Mouse (Mus musculus) liver, embryonic 16.5 days (tissue): Measurements from ENCODE around the gene 9130230L23Rik. TPM values are rescaled to one million over a fixed set of nuclear protein-coding genes. Genes with fewer than 3 reads are reported as not detected.

ENCODE experiments used
- ATAC-seq: fragments of 200-750 bp; cut with Nextera tagmentation; 2 replicates; pipeline ENCODE4 v1.8.0; 2017; ENCODE audit warnings: low read depth, mild to moderate bottlenecking, moderate number of reproducible peaks, moderate library complexity
- H3K27ac ChIP-seq: fragments of 300-500 bp; sonication (generic); 2 replicates; pipeline ENCODE4 v1.5.1; 2014; ENCODE audit warnings: mild to moderate bottlenecking, low read length
- H3K27me3 ChIP-seq: fragments of 300-500 bp; sonication (generic); 2 replicates; pipeline ENCODE4 v1.6.1; 2014; ENCODE audit warnings: low read depth, low read length, mixed read lengths; ENCODE audit not compliant: control insufficient read depth, insufficient read depth
- H3K36me3 ChIP-seq: fragments of 300-500 bp; sonication (generic); 2 replicates; pipeline ENCODE4 v1.6.1; 2014; ENCODE audit warnings: mild to moderate bottlenecking; ENCODE audit not compliant: control insufficient read depth, insufficient read depth
- H3K4me1 ChIP-seq: fragments of 300-500 bp; sonication (generic); 2 replicates; pipeline ENCODE4 v1.6.1; 2014; ENCODE audit warnings: low read depth, low read length, mixed read lengths; ENCODE audit not compliant: control insufficient read depth
- H3K4me2 ChIP-seq: fragments of 300-500 bp; sonication (generic); 2 replicates; pipeline ENCODE4 v1.6.1; 2014; ENCODE audit warnings: low read depth, low read length, mixed read lengths
- H3K4me3 ChIP-seq: fragments of 300-500 bp; sonication (generic); 2 replicates; pipeline ENCODE4 v1.5.1; 2014; ENCODE audit warnings: low read depth, mild to moderate bottlenecking, low read length
- H3K9ac ChIP-seq: fragments of 300-500 bp; sonication (generic); 2 replicates; pipeline ENCODE4 v1.6.1; 2014; ENCODE audit warnings: low read depth, low read length
- H3K9me3 ChIP-seq: fragments of 300-500 bp; sonication (generic); replicated peaks from 2 replicates; pipeline ENCODE4 v1.6.1; 2016; ENCODE audit warnings: low read length; ENCODE audit not compliant: control insufficient read depth
- WGBS: fragments of 180-500 bp; shearing (Covaris S2); extraction: QIAGEN DNeasy Blood & Tissue Kit; methylation state at CpG from one replicate; pipeline ENCODE4 v1.1.7; 2014; ENCODE audit not compliant: insufficient replicate concordance; 5-methylcytosine and 5-hydroxymethylcytosine counted together
- polyA plus RNA-seq: library from polyadenylated mRNA; unstranded; fragments of >200 nt; fragmentation: Nextera tagmentation; extraction: Ambion mirVana; gene quantifications from 2 replicates; pipeline ENCODE4 v1.2.1, GENCODE M21; 2015

Gene 9130230L23Rik
- polyA plus RNA-seq, result 0.24 TPM in 1 of 2 replicates, not detected in the other

DNA sequence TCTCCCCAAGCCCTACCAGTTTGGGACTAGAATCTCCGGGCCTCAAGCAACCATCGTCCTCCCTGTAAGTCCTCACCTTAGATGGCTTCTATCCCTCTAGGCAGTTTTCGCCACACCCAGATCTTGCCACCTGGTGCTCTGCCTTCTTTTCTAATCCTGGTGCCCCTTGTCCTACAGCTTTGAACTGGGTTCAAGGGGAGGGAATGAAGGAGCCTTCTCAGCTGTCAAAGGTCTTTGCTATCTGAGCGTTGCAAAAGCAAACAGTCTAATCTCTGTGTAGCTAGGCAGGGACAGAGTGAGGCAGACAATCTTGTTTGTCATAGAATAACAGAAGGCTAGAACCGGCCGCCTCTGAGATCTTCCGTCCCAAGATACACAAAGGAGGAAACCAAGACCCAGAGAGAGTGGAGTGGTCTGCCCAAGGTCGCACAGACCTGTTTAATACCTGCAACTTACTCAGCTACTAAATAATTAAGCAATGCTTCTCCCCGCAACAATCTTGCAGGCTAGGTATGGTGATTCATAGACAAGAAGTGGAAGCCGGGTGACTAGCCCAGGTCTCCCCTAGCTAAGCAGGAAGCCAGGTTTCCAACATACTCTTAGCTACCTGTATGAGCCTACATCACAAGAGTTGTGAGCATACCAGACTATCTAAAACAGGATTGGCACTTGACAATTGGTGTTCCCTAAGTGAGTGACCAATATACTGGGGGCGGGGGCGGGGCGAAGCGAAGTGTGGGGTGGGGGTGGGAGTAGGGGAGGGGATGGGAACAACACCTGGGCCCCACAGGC, at the start of gene 9130230L23Rik:
Gene 9130230L23Rik (minus strand): TSS at position 152 of the 792 bp plus-strand sequence.
- ATAC-seq, result no peak
- no peak within 1 kb of the TSS for H3K27ac ChIP-seq

DNA sequence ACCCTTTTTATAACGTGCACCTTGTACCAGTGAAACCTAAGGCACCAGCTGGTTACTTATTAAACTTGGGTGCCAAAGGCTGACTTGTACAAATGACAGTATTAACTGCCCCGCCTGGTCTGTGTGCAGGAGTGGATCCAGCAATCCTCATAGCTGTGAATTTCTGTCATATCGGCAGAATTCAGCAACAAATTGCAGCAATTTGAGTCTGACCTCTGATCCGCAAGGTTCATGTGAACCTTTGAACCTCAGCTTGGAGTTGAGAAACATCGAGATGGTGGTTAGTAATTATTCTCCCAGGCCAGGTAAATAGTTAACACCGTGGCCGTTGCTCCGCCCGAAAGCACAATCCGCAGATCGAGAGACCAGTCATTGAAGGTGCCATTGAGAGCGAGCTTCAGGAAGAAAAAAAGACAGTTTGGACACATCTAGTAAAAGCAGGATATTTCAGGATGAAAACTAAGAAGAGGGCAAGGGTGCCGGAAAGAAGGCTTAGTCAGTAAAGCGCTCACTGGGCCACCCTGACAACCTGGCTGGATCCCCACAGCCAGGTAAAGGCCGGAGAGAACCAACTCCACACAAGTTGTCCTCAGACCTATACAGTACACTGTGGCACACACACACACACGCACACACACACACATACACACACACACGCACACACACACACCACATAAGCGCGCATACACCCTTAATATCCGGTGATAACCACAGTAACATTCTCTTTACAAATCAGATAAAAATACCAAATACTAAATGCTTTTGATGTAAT, 48.9 kb upstream of the 9130230L23Rik start:
- Histone ChIP-seq H3K27me3 (no peaks in the 10 kb centered on the region), H3K4me1 (peaks cover 3% of the 10 kb centered on the region), H3K4me3 (peak overlapping the region; percentile 51), H3K27ac (peak overlapping the region; percentile 31), H3K36me3 (no peaks in the 10 kb centered on the region; the same call in 1 of the 2 replicates), H3K9me3 (no peaks in the 10 kb centered on the region), H3K9ac (no peak overlapping the region), H3K4me2 (0 out of 2 replicates have a peak overlapping the region, but pooled peaks have one; percentile 36)
- WGBS, result 66% methylated on average over 20 of the region's 20 CpGs
- ATAC-seq, result peak; percentile 84

More for the DNA sequence above, at the start of gene 9130230L23Rik:
- H3K4me2 ChIP-seq, result peak within 1 kb of the TSS; percentile 42
- WGBS, result 43% methylated on average over 14 of the region's 14 CpGs
- H3K9ac ChIP-seq, result no peak within 1 kb of the TSS
- no peaks in the 10 kb centered on the region for H3K9me3 ChIP-seq
- H3K27me3 ChIP-seq, result no peaks in the 10 kb centered on the region
- H3K36me3 ChIP-seq, result no peaks in the 10 kb centered on the region
- H3K4me1 ChIP-seq, result peaks cover 2% of the 10 kb centered on the region
- peak within 1 kb of the TSS; percentile 18; the same call in 1 of the 2 replicates for H3K4me3 ChIP-seq

- Histone ChIP-seq H3K27ac (no peak overlapping the region), H3K4me3 (no peak overlapping the region), H3K36me3 (no peaks in the 10 kb centered on the region), H3K4me2 (no peak overlapping the region), H3K4me1 (peaks cover 3% of the 10 kb centered on the region), H3K9me3 (no peaks in the 10 kb centered on the region), H3K27me3 (no peaks in the 10 kb centered on the region), H3K9ac (no peak overlapping the region)
- no peak for ATAC-seq
- 63% methylated on average over 5 of the region's 5 CpGs for WGBS
Observed at GRCm38 (mm10) chr5:66050841-66051240, 46.8 kb upstream of the 9130230L23Rik start.

DNA sequence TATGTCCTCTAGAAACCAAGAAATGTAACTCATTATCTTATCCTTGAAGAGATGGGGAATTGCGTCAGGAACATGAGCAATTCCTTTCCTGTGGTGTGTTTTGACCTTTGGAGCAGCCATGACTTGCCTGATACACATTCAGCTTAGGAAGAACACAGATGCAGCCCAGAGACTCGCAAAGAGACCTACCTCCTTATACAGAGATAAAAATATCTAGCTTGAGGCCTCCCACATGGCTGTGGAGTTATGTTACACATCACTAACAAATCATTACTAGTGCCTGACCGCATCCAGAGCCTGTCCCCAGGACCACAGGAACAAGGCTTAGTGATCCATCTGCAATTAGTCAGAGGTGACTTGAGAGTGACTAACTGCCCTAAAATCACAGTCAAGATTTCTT, 42.3 kb upstream of the 9130230L23Rik start:
- 56% methylated on average over 3 of the region's 3 CpGs for WGBS
- Histone ChIP-seq H3K9ac (no peak overlapping the region), H3K36me3 (no peaks in the 10 kb centered on the region), H3K27me3 (no peaks in the 10 kb centered on the region), H3K9me3 (no peaks in the 10 kb centered on the region), H3K27ac (no peak overlapping the region), H3K4me2 (no peak overlapping the region), H3K4me1 (peaks cover 5% of the 10 kb centered on the region), H3K4me3 (no peak overlapping the region)
- no peak for ATAC-seq

DNA sequence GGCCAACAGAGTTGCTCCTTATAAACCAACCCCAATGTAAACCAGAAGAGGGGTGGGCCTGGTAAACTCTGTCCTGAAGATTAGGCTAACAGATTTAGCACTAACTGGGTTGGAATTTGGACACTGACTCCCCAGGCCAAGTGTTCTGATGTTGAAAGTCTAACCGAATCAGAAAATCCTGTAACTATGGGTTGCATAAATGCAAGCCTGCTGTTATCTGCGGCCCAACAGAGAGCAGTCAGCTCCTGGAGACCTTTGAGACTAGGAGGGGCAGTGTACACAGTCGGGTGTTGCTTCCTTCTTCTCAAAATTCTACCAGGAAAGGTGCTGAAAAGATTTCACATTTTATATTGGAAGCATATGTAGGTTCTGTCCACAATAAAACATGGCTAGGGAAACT, 39.8 kb upstream of the 9130230L23Rik start:
- H3K4me2 ChIP-seq, result no peak overlapping the region
- WGBS, result 41% methylated on average over 3 of the region's 3 CpGs
- peak overlapping the region; percentile 32 for H3K27ac ChIP-seq
- H3K27me3 ChIP-seq, result no peaks in the 10 kb centered on the region
- peak; percentile 82 for ATAC-seq
- no peaks in the 10 kb centered on the region for H3K9me3 ChIP-seq
- no peaks in the 10 kb centered on the region for H3K36me3 ChIP-seq
- H3K9ac ChIP-seq, result no peak overlapping the region
- H3K4me3 ChIP-seq, result no peak overlapping the region
- peaks cover 6% of the 10 kb centered on the region; the same call in 1 of the 2 replicates for H3K4me1 ChIP-seq

GRCm38 (mm10) chr5:66042651-66043340, 38.7 kb upstream of the 9130230L23Rik start:
- H3K4me2 ChIP-seq, result peak overlapping the region; percentile 39
- H3K4me1 ChIP-seq, result peaks cover 6% of the 10 kb centered on the region; the same call in 1 of the 2 replicates
- H3K9me3 ChIP-seq, result no peaks in the 10 kb centered on the region
- 0 out of 2 replicates have a peak, but pooled peaks have one; percentile 45 for ATAC-seq
- no peaks in the 10 kb centered on the region for H3K36me3 ChIP-seq
- WGBS, result 44% methylated on average over 10 of the region's 10 CpGs
- no peak overlapping the region for H3K9ac ChIP-seq
- peak overlapping the region; percentile 52 for H3K27ac ChIP-seq
- H3K4me3 ChIP-seq, result no peak overlapping the region
- H3K27me3 ChIP-seq, result no peaks in the 10 kb centered on the region

- Histone ChIP-seq H3K36me3 (no peaks in the 10 kb centered on the region), H3K9me3 (no peaks in the 10 kb centered on the region), H3K4me2 (no peak overlapping the region), H3K9ac (no peak overlapping the region), H3K27me3 (no peaks in the 10 kb centered on the region), H3K4me1 (0 out of 2 replicates have a peak, but pooled peaks cover 6% of the 10 kb centered on the region), H3K4me3 (no peak overlapping the region), H3K27ac (no peak overlapping the region)
- ATAC-seq, result no peak
- 60% methylated on average over 7 of the region's 7 CpGs for WGBS
Observed at GRCm38 (mm10) chr5:66040744-66041279, 36.7 kb upstream of the 9130230L23Rik start.

- no peaks in the 10 kb centered on the region for H3K36me3 ChIP-seq
- H3K4me3 ChIP-seq, result no peak overlapping the region
- no peaks in the 10 kb centered on the region for H3K9me3 ChIP-seq
- WGBS, result 59% methylated on average over 2 of the region's 2 CpGs
- no peak overlapping the region for H3K4me2 ChIP-seq
- H3K27me3 ChIP-seq, result no peaks in the 10 kb centered on the region
- no peak overlapping the region for H3K27ac ChIP-seq
- no peak overlapping the region for H3K9ac ChIP-seq
- H3K4me1 ChIP-seq, result 0 out of 2 replicates have a peak, but pooled peaks cover 6% of the 10 kb centered on the region
- ATAC-seq, result no peak
Observed at GRCm38 (mm10) chr5:66039813-66040212, 35.7 kb upstream of the 9130230L23Rik start.
